Comparison of ENCODE assay signal across 8 mouse cellular contexts in the genomic region with DNA sequence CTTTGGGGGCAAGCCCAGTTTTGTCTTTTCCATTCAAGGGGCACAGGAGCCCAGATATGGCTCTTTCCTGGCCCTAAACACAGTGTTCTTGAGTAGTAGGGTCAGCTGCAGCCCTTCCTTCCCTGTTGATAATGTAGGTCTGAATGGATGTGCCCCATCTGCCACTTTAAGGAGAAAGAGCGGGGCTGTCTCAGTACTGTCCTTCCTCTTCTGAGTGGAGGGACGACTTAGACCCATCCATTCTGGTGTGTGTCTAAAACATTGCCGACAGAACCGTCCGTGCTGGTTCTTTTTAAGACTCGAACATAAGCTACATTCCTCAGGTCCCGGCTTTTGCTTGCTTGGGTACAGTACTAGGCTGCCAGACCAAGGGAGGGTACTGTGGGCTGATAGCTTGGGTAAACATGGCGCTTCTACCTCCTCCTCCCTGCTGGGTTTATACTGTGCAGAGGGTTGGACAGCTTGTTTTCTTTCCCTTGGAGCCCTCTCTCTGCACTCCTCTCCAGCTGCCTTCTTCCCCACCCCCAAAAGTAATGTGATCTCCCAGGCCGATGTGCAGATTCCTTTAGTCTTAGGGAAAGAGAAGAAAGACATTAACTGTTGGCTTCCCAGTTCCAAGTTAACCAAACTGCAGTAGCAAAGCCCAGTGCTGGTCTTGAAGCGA.
DNase-seq lines count a peak whose midpoint lies in the region; ATAC-seq and TF ChIP-seq lines count a peak whose summit lies in the region.

No protein-coding gene starts in this region.

- peaks cover 46% of the 10 kb centered on the region for H3K4me1 ChIP-seq in embryonic facial prominence, embryonic 14.5 days (ENCODE audit: control insufficient read depth, insufficient read depth, low read length)
- peaks cover 8% of the 10 kb centered on the region for H3K4me1 ChIP-seq in hindbrain, embryonic 15.5 days (replicated peaks)

- H3K27me3 ChIP-seq in embryonic facial prominence, embryonic 14.5 days (replicated peaks; ENCODE audit: control insufficient read depth, insufficient read depth, low read length): no peaks in the 10 kb centered on the region
- H3K27me3 ChIP-seq in hindbrain, embryonic 15.5 days: no peaks in the 10 kb centered on the region
- no peaks in the 10 kb centered on the region for H3K27me3 ChIP-seq in myocyte (ENCODE audit: control insufficient read depth, insufficient read depth, insufficient read length)

- no peak overlapping the region for H3ac ChIP-seq in myocyte (ENCODE audit: control insufficient read depth, insufficient read length)

- peak overlapping the region; percentile 19 for H3K4me3 ChIP-seq in embryonic facial prominence, embryonic 14.5 days (ENCODE audit: low read depth, low read length)
- no peak overlapping the region for H3K4me3 ChIP-seq in hindbrain, embryonic 15.5 days
- H3K4me3 ChIP-seq in myocyte: no peak overlapping the region

- DNase-seq in ovary, adult 18-20 months (ENCODE audit: low spot score): peak; percentile 59
- no peak for DNase-seq in ovary, postnatal 36 days (ENCODE audit: low spot score)
- DNase-seq in embryonic facial prominence, embryonic 14.5 days (ENCODE audit: low spot score): peak; percentile 94
- DNase-seq in cerebellum, adult 11-12 months: no peak
- no peak for DNase-seq in frontal cortex, postnatal 36 days (ENCODE audit: low spot score in 2 of 2)

- ATAC-seq in embryonic facial prominence, embryonic 14.5 days (ENCODE audit: low read depth): peak; percentile 97
- no peak for ATAC-seq in hindbrain, embryonic 15.5 days (ENCODE audit: low FRiP score, low read depth)
- ATAC-seq in granulocyte monocyte progenitor cell, adult 5-6 weeks (replicated peaks; ENCODE audit: poor library complexity, severe bottlenecking): no peak

- no peak for TF ChIP-seq POLR2A in myocyte (IDR thresholded peaks at IDR 0.05; ENCODE audit: insufficient read length, low read depth)

- 8% methylated on average over 10 of the region's 10 CpGs for WGBS in embryonic facial prominence, embryonic 14.5 days
- WGBS in hindbrain, embryonic 15.5 days: 27% methylated on average over 10 of the region's 10 CpGs

- peak overlapping the region; percentile 52 for H3K4me2 ChIP-seq in embryonic facial prominence, embryonic 14.5 days (ENCODE audit: low read depth, low read length)
- H3K4me2 ChIP-seq in hindbrain, embryonic 15.5 days: peak overlapping the region; percentile 20; the same call in 1 of the 2 replicates
- peak overlapping the region; percentile 85 for H3K4me2 ChIP-seq in myocyte (ENCODE audit: low read depth)

- peak overlapping the region; percentile 94 for H3K27ac ChIP-seq in embryonic facial prominence, embryonic 14.5 days (replicated peaks; ENCODE audit: low read depth, low read length)
- 0 out of 2 replicates have a peak overlapping the region, but pooled peaks have one; percentile 23 for H3K27ac ChIP-seq in hindbrain, embryonic 15.5 days (replicated peaks)

- peaks cover 9% of the 10 kb centered on the region; the same call in 1 of the 2 replicates for H3K9me3 ChIP-seq in embryonic facial prominence, embryonic 14.5 days (ENCODE audit: control insufficient read depth, low read length)
- H3K9me3 ChIP-seq in hindbrain, embryonic 15.5 days: 0 out of 2 replicates have a peak, but pooled peaks cover 3% of the 10 kb centered on the region

- H3K79me2 ChIP-seq in myocyte (ENCODE audit: control insufficient read depth, insufficient read depth): peaks cover 5% of the 10 kb centered on the region

- H3K9ac ChIP-seq in embryonic facial prominence, embryonic 14.5 days (ENCODE audit: low read depth, low read length): peak overlapping the region; percentile 9
- H3K9ac ChIP-seq in hindbrain, embryonic 15.5 days: no peak overlapping the region

- no peaks in the 10 kb centered on the region for H3K36me3 ChIP-seq in embryonic facial prominence, embryonic 14.5 days (ENCODE audit: control insufficient read depth, insufficient read depth, low read length)
- H3K36me3 ChIP-seq in hindbrain, embryonic 15.5 days: no peaks in the 10 kb centered on the region
- H3K36me3 ChIP-seq in myocyte (ENCODE audit: control insufficient read depth, insufficient read depth): no peaks in the 10 kb centered on the region

TF ChIP-seq in myocyte, 11 proteins besides CTCF, POLR2A, EP300 and RAD21:
- TF ChIP-seq CEBPB (IDR thresholded peaks at IDR 0.05; ENCODE audit: insufficient read depth, poor library complexity, severe bottlenecking) (no peak), MYOG (IDR thresholded peaks at IDR 0.05; ENCODE audit: control insufficient read depth in 1 of 3, insufficient read depth in 1 of 3, insufficient read length in 2 of 3, low read depth in 2 of 3) (peak in 1 of 3 experiments; percentile 3), MAX (IDR thresholded peaks at IDR 0.05; ENCODE audit: low read depth) (no peak), TCF12 (IDR thresholded peaks at IDR 0.05; ENCODE audit: insufficient read depth, poor library complexity, severe bottlenecking) (no peak), MYOD1 (IDR thresholded peaks at IDR 0.05; ENCODE audit: control insufficient read depth in 1 of 3, insufficient read length in 2 of 3, low read depth in 2 of 3) (no peak), E2F4 (IDR thresholded peaks at IDR 0.05; ENCODE audit: insufficient read depth) (no peak), REST (IDR thresholded peaks at IDR 0.05; ENCODE audit: insufficient read depth, insufficient read length) (no peak)

Comparison
In these comparisons a context has a peak if more than half of its experiments do, and no peak if none do; other contexts are left out.
1. DNase-seq: peak in ovary, adult 18-20 months (single experiment) and embryonic facial prominence, embryonic 14.5 days (single experiment); none in ovary, postnatal 36 days (single experiment), cerebellum, adult 11-12 months (single experiment) and frontal cortex, postnatal 36 days (0 of 2).
2. H3K4me2 ChIP-seq: peak in every context shown above with its lines; median percentile 85 in myocyte; 52 in embryonic facial prominence, embryonic 14.5 days; 20 in hindbrain, embryonic 15.5 days.